Mouse (Mus musculus): ENCODE measurements at regions not wholly inside any gene's neighbourhood (a gene's known extent, or its start where the extent isn't known, plus 50 kb on each side); places are given as distances from the start of the nearest gene placed in this dataset.

DNA sequence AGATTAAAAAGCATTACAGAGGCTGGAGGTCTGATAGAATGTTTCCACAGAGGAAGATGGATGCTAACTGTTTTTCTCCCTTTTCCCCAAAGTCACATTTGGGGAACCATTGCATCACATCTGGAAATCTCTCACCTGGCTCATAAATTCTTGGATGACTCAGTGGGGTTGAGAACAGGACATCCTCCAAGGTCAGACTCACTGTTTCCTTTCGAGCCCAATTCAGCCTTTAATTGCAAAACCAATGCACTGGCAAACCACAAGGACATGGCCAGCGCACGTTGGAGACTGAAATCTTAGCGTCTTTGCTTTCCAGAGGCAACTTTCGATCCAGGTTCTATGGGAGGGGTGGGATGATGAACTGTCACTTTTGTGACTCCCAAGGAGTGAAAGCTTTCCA lies 184.5 kb upstream of the Trib2 start:
- no peak for TF ChIP-seq CTCF (IDR thresholded peaks at IDR 0.05; ENCODE audit: borderline replicate concordance, insufficient read depth, low read length)
- no peak for TF ChIP-seq POLR2A (IDR thresholded peaks at IDR 0.05; ENCODE audit: low read depth, low read length)
- no peak overlapping the region for H3K27ac ChIP-seq (ENCODE audit: insufficient read depth, low read length)
- no peak overlapping the region for H3K4me3 ChIP-seq (ENCODE audit: insufficient read depth, low read length)
- peaks cover 7% of the 10 kb centered on the region; the same call in 1 of the 2 replicates for H3K4me1 ChIP-seq (ENCODE audit: control insufficient read depth, insufficient read depth, low read length)

- no peak for TF ChIP-seq POLR2A (IDR thresholded peaks at IDR 0.05; ENCODE audit: low read depth, low read length)
- no peak for TF ChIP-seq CTCF (IDR thresholded peaks at IDR 0.05; ENCODE audit: borderline replicate concordance, insufficient read depth, low read length)
- H3K27ac ChIP-seq (ENCODE audit: insufficient read depth, low read length) = no peak overlapping the region
- 0 out of 2 replicates have a peak, but pooled peaks cover 3% of the 10 kb centered on the region for H3K4me1 ChIP-seq (ENCODE audit: control insufficient read depth, insufficient read depth, low read length)
- H3K4me3 ChIP-seq (ENCODE audit: insufficient read depth, low read length) = no peak overlapping the region
These were observed 181.6 kb upstream of the Trib2 start for GRCm38 (mm10) chr12:15998331-15998730.

DNA sequence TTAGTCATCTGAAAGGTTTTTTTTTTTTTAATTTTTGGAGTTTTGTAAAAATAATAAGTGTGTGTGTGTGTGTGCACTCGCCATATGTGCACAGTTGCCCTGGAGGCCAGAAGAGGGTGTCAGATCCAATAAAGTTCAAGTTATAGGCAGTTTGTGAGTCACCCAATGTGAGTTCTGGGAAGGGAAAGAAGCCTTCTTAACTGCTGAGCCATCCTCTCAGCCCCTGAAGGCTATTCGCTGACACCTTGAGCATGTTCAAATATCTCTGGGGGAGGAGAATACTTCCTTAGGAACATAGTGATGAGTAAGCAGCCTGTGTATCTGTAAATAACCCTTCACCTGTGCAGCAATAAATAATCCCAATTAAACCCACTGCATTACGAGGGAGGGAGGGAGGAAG lies 177.1 kb upstream of the Trib2 start:
- TF ChIP-seq CTCF (IDR thresholded peaks at IDR 0.05; ENCODE audit: borderline replicate concordance, insufficient read depth, low read length) (no peak), POLR2A (IDR thresholded peaks at IDR 0.05; ENCODE audit: low read depth, low read length) (no peak)
- H3K27ac ChIP-seq (ENCODE audit: insufficient read depth, low read length) = no peak overlapping the region
- no peak overlapping the region for H3K4me3 ChIP-seq (ENCODE audit: insufficient read depth, low read length)
- H3K4me1 ChIP-seq (ENCODE audit: control insufficient read depth, insufficient read depth, low read length) = no peaks in the 10 kb centered on the region

DNA sequence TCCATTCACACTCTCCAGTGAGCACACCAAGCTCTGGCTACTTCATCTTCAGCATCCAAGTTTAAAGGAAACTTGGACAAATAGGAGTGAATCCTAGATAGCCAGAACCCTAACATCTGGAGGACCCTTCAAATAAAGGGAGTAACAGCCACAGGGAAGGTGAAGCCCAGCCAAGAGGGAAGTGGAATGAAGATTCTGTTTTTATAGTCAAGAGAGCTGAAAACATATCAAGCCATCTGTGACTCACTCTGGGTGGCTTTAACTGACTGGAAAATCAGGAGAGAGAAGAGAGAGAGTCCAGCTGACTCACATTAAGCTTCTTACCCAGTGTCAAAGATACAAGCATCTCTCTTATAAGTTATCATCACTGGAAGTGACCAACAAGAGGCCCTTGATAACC lies 169.6 kb upstream of the Trib2 start:
- Histone ChIP-seq H3K4me1 (ENCODE audit: control insufficient read depth, insufficient read depth, low read length) (peaks cover 11% of the 10 kb centered on the region), H3K27ac (ENCODE audit: insufficient read depth, low read length) (peak overlapping the region; percentile 41), H3K4me3 (ENCODE audit: insufficient read depth, low read length) (no peak overlapping the region)
- TF ChIP-seq POLR2A (IDR thresholded peaks at IDR 0.05; ENCODE audit: low read depth, low read length) (no peak), CTCF (IDR thresholded peaks at IDR 0.05; ENCODE audit: borderline replicate concordance, insufficient read depth, low read length) (no peak)

GRCm38 (mm10) chr12:15985649-15986048 lies 168.9 kb upstream of the Trib2 start:
- H3K27ac ChIP-seq (ENCODE audit: insufficient read depth, low read length) = no peak overlapping the region
- no peak for TF ChIP-seq CTCF (IDR thresholded peaks at IDR 0.05; ENCODE audit: borderline replicate concordance, insufficient read depth, low read length)
- no peak overlapping the region for H3K4me3 ChIP-seq (ENCODE audit: insufficient read depth, low read length)
- H3K4me1 ChIP-seq (ENCODE audit: control insufficient read depth, insufficient read depth, low read length) = peaks cover 11% of the 10 kb centered on the region

DNA sequence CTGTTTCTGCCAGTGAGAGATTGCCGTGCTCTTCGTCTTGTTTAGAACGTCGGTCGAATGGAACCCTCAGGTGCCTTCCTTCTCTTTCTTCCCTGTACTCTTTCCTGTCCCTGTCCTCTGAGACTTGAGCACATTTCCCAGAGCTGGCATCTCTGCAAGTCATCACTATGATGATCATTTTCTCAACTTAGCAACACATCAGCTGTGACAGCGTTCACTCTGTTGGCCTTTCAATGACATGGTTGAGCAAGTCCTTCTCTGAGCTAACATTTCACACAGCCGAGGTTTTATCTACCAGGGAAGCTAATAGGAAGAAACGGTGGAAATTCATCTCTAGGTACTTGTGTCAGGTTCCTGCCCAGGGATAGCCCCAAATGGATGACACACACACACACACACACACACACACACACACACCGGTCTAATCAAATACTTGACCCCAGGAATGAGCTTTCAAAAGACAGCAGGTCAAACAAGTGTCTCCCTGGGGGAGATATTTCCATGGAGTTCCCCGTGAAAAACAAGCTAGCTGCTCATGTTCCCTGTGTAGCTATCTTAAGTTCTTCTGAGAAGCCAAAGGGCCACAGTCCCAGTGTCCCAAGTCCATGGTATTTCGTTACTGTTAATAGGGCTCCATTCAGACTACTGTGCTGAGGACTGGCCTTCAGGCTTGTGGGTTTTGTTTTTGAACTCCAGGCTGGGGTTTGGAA lies 167.0 kb upstream of the Trib2 start:
- Histone ChIP-seq H3K4me1 (ENCODE audit: control insufficient read depth, insufficient read depth, low read length) (peaks cover 11% of the 10 kb centered on the region), H3K4me3 (ENCODE audit: insufficient read depth, low read length) (no peak overlapping the region), H3K27ac (ENCODE audit: insufficient read depth, low read length) (no peak overlapping the region)
- TF ChIP-seq CTCF (IDR thresholded peaks at IDR 0.05; ENCODE audit: borderline replicate concordance, insufficient read depth, low read length) (no peak), POLR2A (IDR thresholded peaks at IDR 0.05; ENCODE audit: low read depth, low read length) (no peak)

DNA sequence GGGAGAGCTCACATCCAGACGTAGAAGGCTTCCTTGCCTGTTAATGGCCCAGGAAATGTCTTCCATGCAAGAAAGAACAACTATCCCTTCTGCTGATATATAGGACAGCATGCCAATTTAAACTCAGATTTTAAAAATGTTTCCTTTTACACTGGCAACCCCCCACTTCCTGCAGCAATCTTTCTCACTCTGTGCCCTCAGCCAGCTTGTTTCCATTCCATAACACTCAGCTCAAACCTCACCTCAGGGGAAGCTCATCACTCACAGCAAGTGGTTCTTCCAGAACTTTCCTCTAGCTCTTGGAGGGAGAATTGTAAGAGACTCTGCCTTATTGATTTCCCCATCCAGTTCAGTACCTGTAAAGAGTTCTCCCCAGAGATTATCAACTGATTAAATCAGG lies 165.0 kb upstream of the Trib2 start:
- Histone ChIP-seq H3K27ac (ENCODE audit: insufficient read depth, low read length) (no peak overlapping the region), H3K4me1 (ENCODE audit: control insufficient read depth, insufficient read depth, low read length) (peaks cover 10% of the 10 kb centered on the region), H3K4me3 (ENCODE audit: insufficient read depth, low read length) (no peak overlapping the region)
- TF ChIP-seq CTCF (IDR thresholded peaks at IDR 0.05; ENCODE audit: borderline replicate concordance, insufficient read depth, low read length) (no peak), POLR2A (IDR thresholded peaks at IDR 0.05; ENCODE audit: low read depth, low read length) (no peak)

DNA sequence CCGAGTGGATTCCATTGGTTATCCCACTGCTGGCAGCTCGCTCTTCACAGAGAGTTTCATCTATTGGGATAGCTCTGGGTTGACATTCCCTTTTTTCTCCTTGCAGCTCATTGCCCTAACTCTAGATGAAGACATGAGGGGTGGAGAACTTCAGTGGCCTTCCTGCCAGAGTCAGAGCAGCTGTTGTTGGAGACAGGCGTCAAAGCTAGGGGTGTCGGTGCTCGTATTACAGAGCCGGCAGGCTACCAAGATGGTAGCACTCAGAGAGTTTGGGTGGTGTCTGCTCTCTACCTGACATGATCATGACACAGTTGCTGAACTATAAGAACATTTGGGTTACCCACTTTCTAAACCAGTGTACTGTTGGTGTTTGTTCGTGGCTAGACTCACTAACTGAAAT lies 162.5 kb upstream of the Trib2 start:
- TF ChIP-seq CTCF (IDR thresholded peaks at IDR 0.05; ENCODE audit: borderline replicate concordance, insufficient read depth, low read length) = no peak
- no peak for TF ChIP-seq POLR2A (IDR thresholded peaks at IDR 0.05; ENCODE audit: low read depth, low read length)
- no peak overlapping the region for H3K4me3 ChIP-seq (ENCODE audit: insufficient read depth, low read length)
- 0 out of 2 replicates have a peak, but pooled peaks cover 2% of the 10 kb centered on the region for H3K4me1 ChIP-seq (ENCODE audit: control insufficient read depth, insufficient read depth, low read length)
- H3K27ac ChIP-seq (ENCODE audit: insufficient read depth, low read length) = no peak overlapping the region

DNA sequence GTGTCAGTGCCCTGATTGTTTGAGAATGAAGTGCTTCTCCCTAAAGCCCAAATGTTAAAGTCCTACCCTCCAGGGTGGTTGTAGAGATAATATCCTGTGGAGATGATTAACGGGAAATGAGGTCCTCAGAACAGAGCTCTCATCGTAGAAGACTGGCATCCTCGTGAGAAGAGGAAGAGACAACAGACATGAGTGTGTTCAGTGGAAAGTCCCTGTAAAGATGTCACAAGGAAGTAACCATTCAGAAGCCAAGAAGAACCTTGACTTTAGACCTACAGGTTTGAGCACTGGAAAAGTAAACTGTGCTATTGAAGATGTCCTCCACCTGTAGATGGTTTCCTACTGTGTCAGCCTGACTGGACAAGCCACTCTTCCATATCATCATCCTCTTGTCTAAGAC lies 155.1 kb upstream of the Trib2 start:
- no peak overlapping the region for H3K27ac ChIP-seq (ENCODE audit: insufficient read depth, low read length)
- peaks cover 3% of the 10 kb centered on the region for H3K4me1 ChIP-seq (ENCODE audit: control insufficient read depth, insufficient read depth, low read length)
- TF ChIP-seq POLR2A (IDR thresholded peaks at IDR 0.05; ENCODE audit: low read depth, low read length) = no peak
- no peak for TF ChIP-seq CTCF (IDR thresholded peaks at IDR 0.05; ENCODE audit: borderline replicate concordance, insufficient read depth, low read length)
- H3K4me3 ChIP-seq (ENCODE audit: insufficient read depth, low read length) = no peak overlapping the region

- no peak for TF ChIP-seq CTCF (IDR thresholded peaks at IDR 0.05; ENCODE audit: borderline replicate concordance, insufficient read depth, low read length)
- TF ChIP-seq POLR2A (IDR thresholded peaks at IDR 0.05; ENCODE audit: low read depth, low read length) = no peak
- peak overlapping the region; percentile 43 for H3K27ac ChIP-seq (ENCODE audit: insufficient read depth, low read length)
- H3K4me3 ChIP-seq (ENCODE audit: insufficient read depth, low read length) = no peak overlapping the region
- H3K4me1 ChIP-seq (ENCODE audit: control insufficient read depth, insufficient read depth, low read length) = peaks cover 3% of the 10 kb centered on the region
These were observed 153.5 kb upstream of the Trib2 start for GRCm38 (mm10) chr12:15970262-15970661.
